Mouse (Mus musculus) frontal cortex, adult (tissue): ENCODE measurements around the gene Znrf2.

Experiments used
- ATAC-seq: cut with Nextera tagmentation; 2 replicates; pipeline ENCODE4 v1.9.2; 2017; ENCODE audit warnings: mild to moderate bottlenecking, moderate library complexity, mixed read lengths; ENCODE audit not compliant: low TSS enrichment

The Znrf2 gene

DNA sequence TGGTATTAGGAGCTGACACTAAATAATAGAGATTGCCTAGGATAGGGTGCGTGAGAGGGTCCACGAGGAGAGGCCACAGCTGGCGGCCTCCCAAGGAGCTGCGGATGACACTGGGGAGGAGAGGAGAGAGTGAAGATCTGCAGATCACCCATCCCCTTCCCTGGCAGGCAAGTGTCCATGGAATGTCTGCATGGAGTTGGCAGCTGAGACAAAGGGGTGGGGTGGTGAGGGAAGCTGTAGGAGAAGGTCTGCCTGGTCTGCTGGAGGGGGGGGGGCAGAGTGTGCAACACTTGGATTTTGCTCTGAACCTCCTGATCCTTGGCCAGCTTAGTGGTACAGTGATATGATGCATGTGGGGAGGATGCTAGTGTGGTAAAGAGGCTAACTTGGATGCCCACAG lies 98.3 kb downstream of the Znrf2 start:
- ATAC-seq = no peak

DNA sequence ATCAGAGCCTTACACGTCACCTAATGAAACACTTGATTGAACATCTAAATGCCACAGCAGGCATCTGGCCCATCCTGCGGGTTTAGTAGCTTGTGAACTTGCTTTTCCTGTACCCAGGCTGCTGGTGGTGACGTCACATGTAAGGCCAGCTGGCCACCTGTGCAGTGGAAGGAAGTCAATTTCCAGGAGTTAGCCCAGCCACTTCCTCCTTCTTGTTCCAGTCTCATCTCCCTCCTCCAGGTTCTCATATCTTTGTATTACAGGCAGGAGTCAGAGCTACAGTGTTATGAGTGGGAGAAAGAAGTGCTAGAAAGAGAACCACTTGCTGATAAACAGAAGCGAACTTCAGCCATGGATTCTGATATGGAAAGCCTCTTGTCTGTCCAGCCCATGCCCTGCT lies 99.4 kb downstream of the Znrf2 start:
- no peak for ATAC-seq

DNA sequence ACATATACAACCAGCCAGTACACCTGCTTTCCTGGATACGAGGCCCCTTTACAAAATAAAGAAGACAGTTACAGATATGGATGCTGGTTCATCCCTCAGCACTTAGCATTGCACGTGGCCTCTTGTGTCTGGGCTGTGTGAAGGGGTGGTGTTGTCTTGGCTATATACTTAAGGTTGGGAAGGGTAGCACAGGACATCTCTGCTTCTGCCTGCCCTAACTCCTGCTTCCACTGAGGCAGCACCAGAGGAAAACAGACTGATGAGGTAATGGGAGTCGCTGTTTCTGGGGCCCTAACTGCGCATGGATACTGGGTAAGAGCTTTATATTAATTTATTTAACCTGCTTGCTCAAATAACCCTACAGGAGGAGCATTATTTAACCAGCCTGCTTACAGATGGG lies 100.2 kb downstream of the Znrf2 start:
- ATAC-seq = no peak

DNA sequence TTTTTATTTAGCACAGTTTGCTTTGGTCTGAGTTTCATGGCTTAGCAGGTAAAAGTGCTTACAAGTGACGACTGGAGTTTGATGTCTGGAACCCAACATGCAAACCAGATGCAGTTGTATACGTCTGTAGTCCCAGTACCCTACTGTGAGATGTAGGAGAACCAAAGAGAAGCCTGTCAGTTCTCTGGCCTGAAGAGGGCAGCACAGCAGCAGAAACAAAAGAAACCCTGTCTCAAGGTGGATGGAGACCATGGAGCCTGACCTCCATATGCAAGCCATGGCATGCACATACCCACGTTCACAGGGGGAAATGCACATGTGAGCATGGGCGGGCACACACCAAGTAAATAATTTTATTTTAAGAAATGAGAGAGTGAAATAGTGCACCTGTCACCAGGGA lies 100.8 kb downstream of the Znrf2 start:
- peak; percentile 94 for ATAC-seq

- ATAC-seq = no peak
Measured at GRCm38 (mm10) chr6:54918521-54918920, 101.8 kb downstream of the Znrf2 start.

DNA sequence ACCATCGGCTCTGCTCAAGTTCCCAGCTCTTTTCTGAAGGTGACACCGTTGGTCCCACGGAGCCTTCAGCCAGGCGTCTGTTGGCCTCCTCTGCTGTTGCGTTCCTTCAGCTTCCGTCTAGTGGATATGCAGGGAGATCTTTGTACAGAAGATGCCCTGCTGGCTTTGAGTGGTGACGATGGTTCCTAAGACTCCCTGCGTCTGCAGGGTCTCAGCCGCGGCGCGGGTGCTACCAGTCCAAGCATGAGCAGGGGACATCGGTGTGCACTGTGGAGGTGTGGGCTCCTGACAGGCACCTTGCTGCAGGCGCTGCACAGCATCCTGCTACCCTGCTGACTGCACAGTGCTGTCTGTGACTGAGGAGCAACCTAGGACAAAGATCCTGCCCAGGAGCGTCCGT lies 107.8 kb downstream of the Znrf2 start:
- no peak for ATAC-seq

DNA sequence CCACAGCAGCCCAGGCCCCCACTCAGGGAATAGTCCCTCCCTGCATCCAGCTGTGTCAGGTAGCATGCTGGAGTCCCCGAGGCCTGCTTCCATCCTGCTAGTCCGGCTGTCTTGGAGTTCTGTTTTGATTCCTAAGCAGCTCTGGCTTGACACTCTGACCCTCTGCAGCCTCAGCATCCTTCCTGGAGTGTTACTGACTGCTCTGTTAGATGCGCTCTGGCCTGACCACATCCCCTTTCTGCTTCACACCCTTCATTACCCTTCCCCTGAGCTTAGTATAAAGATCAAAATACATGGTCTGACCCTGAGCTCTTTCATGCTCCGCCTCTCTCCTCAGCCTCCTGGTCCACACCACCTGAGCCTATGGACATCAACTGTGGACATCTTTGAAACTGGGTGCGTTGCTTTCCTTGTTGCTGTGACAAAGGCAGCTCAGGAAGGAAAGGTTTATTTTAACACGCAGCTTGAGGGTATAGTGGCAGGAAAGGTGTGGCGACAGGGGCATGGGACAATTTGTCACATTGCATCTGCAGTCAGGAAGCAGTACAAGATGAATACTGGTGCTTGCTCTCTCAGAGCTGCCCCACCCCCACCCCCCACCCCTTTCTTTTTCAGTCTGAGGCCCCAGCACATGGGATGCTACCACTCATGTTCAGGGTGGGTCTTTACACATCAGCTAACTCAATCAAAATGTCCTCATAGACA lies 109.2 kb downstream of the Znrf2 start:
- ATAC-seq = no peak

DNA sequence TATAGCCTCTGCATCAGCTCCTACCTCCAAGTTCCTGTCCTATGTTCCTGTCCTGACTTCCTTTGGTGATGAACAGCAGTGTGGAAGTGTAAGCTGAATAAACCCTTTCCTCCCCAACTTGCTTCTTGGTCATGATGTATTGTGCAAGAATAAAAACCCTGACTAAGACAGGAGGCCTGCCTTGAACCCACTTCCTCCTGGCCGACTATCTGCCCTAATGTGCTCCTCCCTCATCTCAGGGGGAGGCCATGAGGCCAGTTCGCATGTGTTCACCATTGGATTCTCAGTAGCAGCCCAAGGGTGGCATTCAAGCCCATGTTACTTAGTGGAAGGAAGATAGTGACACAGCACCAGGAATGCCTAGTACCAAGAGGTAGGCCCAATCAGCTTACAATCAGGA lies 110.2 kb downstream of the Znrf2 start:
- no peak for ATAC-seq

GRCm38 (mm10) chr6:54927946-54928345 lies 111.2 kb downstream of the Znrf2 start:
- no peak for ATAC-seq

DNA sequence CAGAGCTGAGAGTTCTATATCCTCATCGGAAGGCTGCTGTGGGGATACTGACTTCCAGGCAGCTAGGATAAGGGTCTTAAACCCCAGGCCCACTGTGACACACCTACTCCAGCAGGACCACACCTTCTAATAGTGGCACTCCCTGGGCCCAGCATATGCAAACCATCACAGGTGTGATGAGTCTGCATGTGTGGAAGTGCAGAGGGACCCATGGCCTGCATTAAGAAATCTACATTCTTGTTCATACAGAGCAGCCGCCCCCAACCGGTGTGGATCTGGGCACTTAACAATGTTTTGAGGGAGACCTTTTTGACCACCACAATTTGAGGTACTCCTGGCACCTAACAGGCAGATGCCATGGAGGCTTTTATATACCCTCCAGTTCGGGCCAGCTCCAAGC lies 114.9 kb downstream of the Znrf2 start:
- no peak for ATAC-seq

- no peak for ATAC-seq
Measured at GRCm38 (mm10) chr6:54932526-54932925, 115.8 kb downstream of the Znrf2 start.

DNA sequence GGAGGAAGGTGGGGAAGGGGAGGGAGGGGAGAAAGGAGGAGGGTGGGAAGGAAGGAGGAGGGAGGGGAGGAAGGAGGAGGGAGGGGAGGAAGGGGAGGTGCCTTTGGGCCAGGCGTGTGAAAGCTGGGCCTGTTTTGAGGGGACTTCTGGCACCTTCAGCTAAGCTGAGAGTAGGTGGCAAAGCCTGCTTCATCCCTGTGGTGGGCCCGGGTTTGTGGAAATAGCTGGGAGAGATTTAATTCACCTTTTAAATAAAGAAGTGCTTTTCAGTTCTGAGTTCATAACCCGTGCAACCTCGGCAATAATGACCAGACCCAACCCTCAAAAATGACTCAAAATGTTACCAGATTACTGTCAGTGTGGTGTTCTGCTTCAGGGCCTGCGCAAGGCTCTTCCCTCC lies 116.5 kb downstream of the Znrf2 start:
- ATAC-seq = no peak

DNA sequence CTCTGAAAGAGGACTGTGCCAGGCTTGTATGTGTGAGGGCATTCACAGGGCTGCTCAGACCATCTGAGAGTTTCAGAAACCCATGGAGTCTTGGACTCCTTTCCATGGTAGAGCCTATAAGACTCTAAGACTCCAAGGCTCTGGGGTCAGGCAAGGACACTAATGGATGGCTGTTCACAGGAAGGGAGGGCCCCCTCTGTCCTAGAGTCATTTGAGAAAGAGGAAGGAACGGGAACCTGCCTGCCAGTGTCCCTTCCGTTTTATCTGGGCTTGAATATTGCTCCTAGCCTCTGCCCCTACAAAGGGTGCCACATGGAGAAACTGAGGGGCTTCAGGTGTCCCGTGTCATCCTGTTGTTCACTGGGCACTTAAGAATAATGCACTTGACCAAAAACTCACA lies 117.2 kb downstream of the Znrf2 start:
- ATAC-seq = no peak

DNA sequence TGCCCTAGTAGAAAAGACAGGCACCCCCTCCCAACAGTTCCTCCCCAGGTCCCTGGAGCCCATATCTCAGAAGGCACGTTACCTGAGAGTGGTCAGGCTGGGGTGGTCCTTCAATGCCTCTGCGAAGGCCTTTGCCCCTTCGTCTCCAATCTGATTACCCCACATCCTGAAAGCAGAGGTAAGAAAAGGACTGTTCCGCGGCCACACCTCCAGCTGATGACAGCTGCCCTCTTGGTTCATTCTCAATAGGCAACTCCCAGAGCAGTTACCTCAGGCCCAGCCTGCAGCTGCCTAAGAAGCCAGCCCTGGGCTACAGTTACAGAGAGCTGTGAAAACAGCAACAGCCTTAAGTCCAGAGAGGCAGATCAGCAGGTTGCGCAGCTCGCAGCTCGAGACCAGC lies 117.6 kb downstream of the Znrf2 start:
- ATAC-seq = no peak

DNA sequence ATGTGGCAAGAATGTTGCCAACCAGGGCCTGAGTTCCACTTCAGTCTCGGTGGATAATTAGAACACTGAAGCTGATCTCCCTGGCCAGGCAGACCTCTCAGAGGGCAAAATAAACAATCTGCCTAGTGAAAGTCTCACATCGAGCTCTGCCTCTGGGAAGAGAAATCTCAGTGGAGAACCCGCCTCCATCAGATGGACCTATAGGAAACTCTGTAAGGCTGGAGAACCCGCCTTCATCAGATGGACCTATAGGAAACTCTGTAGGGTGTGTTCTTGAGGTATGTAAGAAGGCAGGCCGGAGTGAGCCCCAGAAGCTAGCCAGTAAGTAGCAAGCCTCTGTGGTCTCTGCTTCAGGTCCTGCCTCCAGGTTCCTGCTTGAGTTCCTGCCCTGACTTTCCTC lies 118.2 kb downstream of the Znrf2 start:
- no peak for ATAC-seq

DNA sequence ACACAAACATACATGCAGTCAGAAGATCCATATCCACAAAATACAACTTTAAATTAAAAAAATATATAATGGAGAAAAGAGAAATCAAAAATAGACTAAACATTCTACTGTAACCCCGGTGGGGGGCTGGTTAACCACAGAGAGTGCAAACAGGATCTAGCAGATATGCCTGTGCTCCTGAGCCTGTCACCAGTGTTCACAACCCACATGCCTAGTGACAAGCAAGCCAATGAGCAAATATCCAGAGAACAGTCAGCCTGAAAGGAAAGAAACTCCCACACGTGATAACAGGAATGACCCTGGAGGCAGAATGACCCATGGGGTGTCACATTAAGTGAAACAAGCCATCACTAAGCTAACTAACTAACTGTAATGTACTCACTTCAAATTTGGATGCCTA lies 119.8 kb downstream of the Znrf2 start:
- ATAC-seq = no peak

- no peak for ATAC-seq
Measured at GRCm38 (mm10) chr6:54939631-54940030, 122.9 kb downstream of the Znrf2 start.

GRCm38 (mm10) chr6:54940126-54940525 lies 123.4 kb downstream of the Znrf2 start:
- no peak for ATAC-seq

- no peak for ATAC-seq
Measured at GRCm38 (mm10) chr6:54941149-54941548, 124.4 kb downstream of the Znrf2 start.
